ENCODE assay signal across 9 mouse cellular contexts in genomic region chr10:75438132-75438810, GRCm38 (mm10). TPM values are rescaled to one million over a fixed set of nuclear protein-coding genes. Genes with fewer than 3 reads are reported as not detected.
DNase-seq lines count a peak whose midpoint lies in the region; ATAC-seq lines count a peak whose summit lies in the region.
"Had no signal": no experiment of that assay in that cellular context is flagged by ENCODE, and none has a peak within 500 bp of the region (broad histone marks: within the 10 kb centered on the region; RNA-seq: fewer than 3 reads in every experiment).

No protein-coding gene starts in this region.

- DNase-seq in liver, embryonic 11.5 days (ENCODE audit: low spot score): peak; percentile 32
- DNase-seq in liver: no peak
- peak; percentile 69 to 78 for DNase-seq in heart, adult 18-20 months
- no peak for DNase-seq in adipocyte (ENCODE audit: low spot score)
- DNase-seq in urinary bladder, postnatal 36 days (ENCODE audit: low spot score in 2 of 2): no peak
- DNase-seq: liver, embryonic 13.5 days had no signal

- no peak overlapping the region for H3K4me3 ChIP-seq in liver, embryonic 11.5 days (ENCODE audit: low read depth, low read length)
- no peak overlapping the region for H3K4me3 ChIP-seq in hindbrain, embryonic 13.5 days
- H3K4me3 ChIP-seq in lung, embryonic 15.5 days: no peak overlapping the region
- H3K4me3 ChIP-seq in stomach, embryonic 16.5 days (replicated peaks; ENCODE audit: low read length): no peak overlapping the region
- H3K4me3 ChIP-seq: liver, embryonic 13.5 days had no signal

- no peak overlapping the region for H3K27ac ChIP-seq in liver, embryonic 11.5 days (ENCODE audit: low read depth, low read length)
- peak overlapping the region; percentile 77 for H3K27ac ChIP-seq in hindbrain, embryonic 13.5 days
- H3K27ac ChIP-seq in lung, embryonic 15.5 days: no peak overlapping the region
- H3K27ac ChIP-seq in stomach, embryonic 16.5 days (ENCODE audit: low read length): no peak overlapping the region
- H3K27ac ChIP-seq: liver, embryonic 13.5 days had no signal

- no peak for ATAC-seq in liver, embryonic 11.5 days (replicated peaks; ENCODE audit: low FRiP score)
- peak; percentile 71 for ATAC-seq in hindbrain, embryonic 13.5 days (ENCODE audit: low FRiP score)
- ATAC-seq in lung, embryonic 15.5 days (ENCODE audit: borderline replicate concordance, extremely low read depth, low FRiP score, low TSS enrichment): peak; percentile 11; the same call in 1 of the 2 replicates
- ATAC-seq in stomach, embryonic 16.5 days (ENCODE audit: insufficient read depth, low FRiP score): no peak

- no peaks in the 10 kb centered on the region for H3K9me3 ChIP-seq in liver, embryonic 11.5 days (ENCODE audit: control insufficient read depth, low read length)
- H3K9me3 ChIP-seq in hindbrain, embryonic 13.5 days: no peaks in the 10 kb centered on the region
- no peaks in the 10 kb centered on the region for H3K9me3 ChIP-seq in lung, embryonic 15.5 days
- no peaks in the 10 kb centered on the region for H3K9me3 ChIP-seq in stomach, embryonic 16.5 days (replicated peaks; ENCODE audit: control insufficient read depth, low read length)
- H3K9me3 ChIP-seq: liver, embryonic 13.5 days had no signal

- no peak overlapping the region for H3K9ac ChIP-seq in liver, embryonic 11.5 days (ENCODE audit: low read depth, low read length)
- H3K9ac ChIP-seq in hindbrain, embryonic 13.5 days: peak overlapping the region; percentile 35; the same call in 1 of the 2 replicates
- H3K9ac ChIP-seq in lung, embryonic 15.5 days: no peak overlapping the region
- 0 out of 2 replicates have a peak overlapping the region, but pooled peaks have one; percentile 31 for H3K9ac ChIP-seq in stomach, embryonic 16.5 days (ENCODE audit: low read length)
- H3K9ac ChIP-seq: liver, embryonic 13.5 days had no signal

- 74% methylated on average over 13 of the region's 13 CpGs for WGBS in liver, embryonic 11.5 days
- 55% methylated on average over 13 of the region's 13 CpGs for WGBS in hindbrain, embryonic 13.5 days
- WGBS in lung, embryonic 15.5 days: 61% methylated on average over 13 of the region's 13 CpGs
- 52% methylated on average over 13 of the region's 13 CpGs for WGBS in stomach, embryonic 16.5 days

- no peaks in the 10 kb centered on the region for H3K27me3 ChIP-seq in liver, embryonic 11.5 days (replicated peaks; ENCODE audit: control insufficient read depth, insufficient read depth, low read length)
- 0 out of 2 replicates have a peak, but pooled peaks cover 7% of the 10 kb centered on the region for H3K27me3 ChIP-seq in hindbrain, embryonic 13.5 days
- no peaks in the 10 kb centered on the region for H3K27me3 ChIP-seq in lung, embryonic 15.5 days
- H3K27me3 ChIP-seq in stomach, embryonic 16.5 days (ENCODE audit: control insufficient read depth, insufficient read depth, low read length): no peaks in the 10 kb centered on the region
- H3K27me3 ChIP-seq: liver, embryonic 13.5 days had no signal

- no peaks in the 10 kb centered on the region for H3K36me3 ChIP-seq in liver, embryonic 11.5 days (ENCODE audit: control insufficient read depth, insufficient read depth, low read length)
- H3K36me3 ChIP-seq in hindbrain, embryonic 13.5 days: no peaks in the 10 kb centered on the region
- no peaks in the 10 kb centered on the region for H3K36me3 ChIP-seq in lung, embryonic 15.5 days
- no peaks in the 10 kb centered on the region for H3K36me3 ChIP-seq in stomach, embryonic 16.5 days (ENCODE audit: control insufficient read depth, insufficient read depth, low read length)
- H3K36me3 ChIP-seq: liver, embryonic 13.5 days had no signal

- no peak overlapping the region for H3K4me2 ChIP-seq in liver, embryonic 11.5 days
- no peak overlapping the region for H3K4me2 ChIP-seq in hindbrain, embryonic 13.5 days
- H3K4me2 ChIP-seq in lung, embryonic 15.5 days: no peak overlapping the region
- no peak overlapping the region for H3K4me2 ChIP-seq in stomach, embryonic 16.5 days (ENCODE audit: low read depth, low read length)
- H3K4me2 ChIP-seq: liver, embryonic 13.5 days had no signal

- H3K4me1 ChIP-seq in liver, embryonic 11.5 days (replicated peaks; ENCODE audit: control insufficient read depth, insufficient read depth, low read length): no peaks in the 10 kb centered on the region
- H3K4me1 ChIP-seq in hindbrain, embryonic 13.5 days (replicated peaks): peaks cover 14% of the 10 kb centered on the region
- peaks cover 13% of the 10 kb centered on the region; the same call in 1 of the 2 replicates for H3K4me1 ChIP-seq in lung, embryonic 15.5 days
- H3K4me1 ChIP-seq in stomach, embryonic 16.5 days (ENCODE audit: control insufficient read depth, insufficient read depth, low read length): peaks cover 10% of the 10 kb centered on the region; the same call in 1 of the 2 replicates
- H3K4me1 ChIP-seq: liver, embryonic 13.5 days had no signal

RNA-seq across cellular contexts. Expression of gene Upb1, which starts 37.4 kb away (rescaled TPM):
- polyA plus RNA-seq in liver, embryonic 11.5 days (2014; fragmentation: Nextera tagmentation; extraction: Ambion mirVana): 5.5 and 5.7 TPM in 2 replicates
- total RNA-seq in heart, adult 18-20 months (2021): under 1 TPM; 0.25 to 0.64 TPM
- 0.09 and 0.10 TPM in 2 replicates for polyA plus RNA-seq in hindbrain, embryonic 13.5 days (2015; fragmentation: Nextera tagmentation; extraction: Ambion mirVana)
- 0.73 and 1.3 TPM in 2 replicates for polyA plus RNA-seq in lung, embryonic 15.5 days (2015; fragmentation: Nextera tagmentation; extraction: Ambion mirVana)
- 4.3 and 5.8 TPM in 2 replicates for polyA plus RNA-seq in stomach, embryonic 16.5 days (2015; fragmentation: Nextera tagmentation; extraction: Ambion mirVana)

Comparison
In these comparisons a context has a peak if more than half of its experiments do, and no peak if none do; other contexts are left out.
1. DNase-seq: peak in liver, embryonic 11.5 days (single experiment) and heart, adult 18-20 months (2 of 2); none in liver (single experiment), adipocyte (single experiment) and urinary bladder, postnatal 36 days (0 of 2).
2. ATAC-seq: peak in hindbrain, embryonic 13.5 days (single experiment) and lung, embryonic 15.5 days (single experiment); none in liver, embryonic 11.5 days (single experiment) and stomach, embryonic 16.5 days (single experiment).
3. H3K9ac ChIP-seq: peak in hindbrain, embryonic 13.5 days (single experiment) and stomach, embryonic 16.5 days (single experiment); none in liver, embryonic 11.5 days (single experiment) and lung, embryonic 15.5 days (single experiment).